In genomic region chr11:4602691-4603441, GRCm38 (mm10) we compare ENCODE assay signal across 9 mouse cellular contexts. TPM values are rescaled to one million over a fixed set of nuclear protein-coding genes. Genes with fewer than 3 reads are reported as not detected.
DNase-seq lines count a peak whose midpoint lies in the region; ATAC-seq and TF ChIP-seq lines count a peak whose summit lies in the region.
"Had no signal": no experiment of that assay in that cellular context is flagged by ENCODE, and none has a peak within 500 bp of the region (broad histone marks: within the 10 kb centered on the region; RNA-seq: fewer than 3 reads in every experiment).

No protein-coding gene starts in this region.

- intact Hi-C loops in gastrocnemius, postnatal 36 days (cut with DNase I): loop anchor here (5.0 kb wide), 1 partner anchor 34 kb away; the partner anchor contains the start of gene Ascc2
- intact Hi-C loops in left cerebral cortex, postnatal 36 days (cut with DNase I): no loop called here

- H3K27ac ChIP-seq in kidney, embryonic 14.5 days (ENCODE audit: low read depth, low read length): no peak overlapping the region
- no peak overlapping the region for H3K27ac ChIP-seq in kidney, adult 2 months (ENCODE audit: insufficient read depth, low read depth, low read length)

- ATAC-seq in kidney, embryonic 14.5 days (ENCODE audit: low FRiP score, low TSS enrichment): no peak
- peak; percentile 24; the same call in 1 of the 2 replicates for ATAC-seq in megakaryocyte progenitor cell, adult 5-6 weeks (replicated peaks; ENCODE audit: poor library complexity)

- TF ChIP-seq CTCF in kidney, adult 2 months (conservative IDR thresholded peaks at IDR 0.05; ENCODE audit: insufficient read depth, insufficient read length, low read depth, low read length): no peak

- H3K4me3 ChIP-seq in kidney, embryonic 14.5 days (ENCODE audit: low read length): no peak overlapping the region
- no peak overlapping the region for H3K4me3 ChIP-seq in kidney, adult 2 months (ENCODE audit: insufficient read depth, low read depth, low read length)

- no peak overlapping the region for H3K4me2 ChIP-seq in kidney, embryonic 14.5 days (replicated peaks; ENCODE audit: low read depth, low read length)

- peak; percentile 29 for DNase-seq in kidney, adult 11 months
- peak; percentile 58 for DNase-seq in adrenal gland, postnatal 14 days
- peak; percentile 6 to 54 for DNase-seq in gastrocnemius, postnatal 36 days
- peak; percentile 43 for DNase-seq in kidney, adult 2 months
- DNase-seq in frontal cortex, postnatal 14 days (ENCODE audit: low spot score in 2 of 2): no peak
- no peak for DNase-seq in left cerebral cortex, postnatal 36 days (ENCODE audit: low spot score in 2 of 2)

- peaks cover 16% of the 10 kb centered on the region; the same call in 1 of the 2 replicates for H3K4me1 ChIP-seq in kidney, embryonic 14.5 days (ENCODE audit: control insufficient read depth, insufficient read depth, low read length)
- H3K4me1 ChIP-seq in kidney, adult 2 months (ENCODE audit: control insufficient read depth, insufficient read depth, low read length): peaks cover 17% of the 10 kb centered on the region

- 31% methylated on average over 12 of the region's 12 CpGs for WGBS in kidney, embryonic 14.5 days
- 38% methylated on average over 12 of the region's 12 CpGs for WGBS in kidney, adult 2 months

- H3K36me3 ChIP-seq in kidney, embryonic 14.5 days (ENCODE audit: control insufficient read depth, insufficient read depth, low read length): no peaks in the 10 kb centered on the region
- no peaks in the 10 kb centered on the region for H3K36me3 ChIP-seq in kidney, adult 2 months (ENCODE audit: control insufficient read depth, insufficient read depth, low read length)

- no peaks in the 10 kb centered on the region for H3K27me3 ChIP-seq in kidney, embryonic 14.5 days (ENCODE audit: control insufficient read depth, insufficient read depth, low read length)
- no peaks in the 10 kb centered on the region for H3K27me3 ChIP-seq in kidney, adult 2 months (replicated peaks; ENCODE audit: control insufficient read depth, insufficient read depth, low read length)

- H3K9me3 ChIP-seq in kidney, embryonic 14.5 days (ENCODE audit: control insufficient read depth, low read length): no peaks in the 10 kb centered on the region

- no peak for TF ChIP-seq POLR2A in kidney, adult 2 months (IDR thresholded peaks at IDR 0.05; ENCODE audit: low read depth, low read length)

- no peak overlapping the region for H3K9ac ChIP-seq in kidney, embryonic 14.5 days (ENCODE audit: low read depth, low read length)

RNA-seq across cellular contexts. Expression of gene Mtmr3, which starts 8.2 kb away (rescaled TPM):
- 13.4 and 26.2 TPM in 2 replicates for polyA plus RNA-seq in kidney, embryonic 14.5 days (2014; fragmentation: Nextera tagmentation; extraction: Ambion mirVana)
- total RNA-seq in adrenal gland, postnatal 14 days (2021): 49.8 and 53.9 TPM in 2 replicates
- 10 to 100 TPM; 42.5 to 43.2 TPM for total RNA-seq in gastrocnemius, postnatal 36 days (2021)
- polyA plus RNA-seq in kidney, adult 2 months (2012; rRNA removed): 30.4 and 31.8 TPM in 2 replicates
- 31.2 and 32.4 TPM in 2 replicates for total RNA-seq in megakaryocyte progenitor cell, adult 5-6 weeks (2015)
- total RNA-seq in megakaryocyte progenitor cell, adult 5-6 weeks (2017): 54.5 and 59.0 TPM in 2 replicates
- 10 to 100 TPM; 69.0 to 73.5 TPM for total RNA-seq in left cerebral cortex, postnatal 36 days (2021)

RNA-seq across cellular contexts. Expression of gene Gm11032, which starts 17.0 kb away (rescaled TPM):
- polyA plus RNA-seq in kidney, embryonic 14.5 days (2014; fragmentation: Nextera tagmentation; extraction: Ambion mirVana): not detected in 2 replicates
- total RNA-seq in adrenal gland, postnatal 14 days (2021): not detected in 2 replicates
- total RNA-seq in gastrocnemius, postnatal 36 days (2021): not detected
- not detected in 2 replicates for polyA plus RNA-seq in kidney, adult 2 months (2012; rRNA removed)
- total RNA-seq in megakaryocyte progenitor cell, adult 5-6 weeks (2015): not detected in 2 replicates
- total RNA-seq in megakaryocyte progenitor cell, adult 5-6 weeks (2017): not detected in 2 replicates
- not detected for total RNA-seq in left cerebral cortex, postnatal 36 days (2021)
- polyA plus RNA-seq: small intestine, adult 2 months had no signal

RNA-seq across cellular contexts. Expression of gene Ascc2, which starts 34.7 kb away (rescaled TPM):
- 20.9 and 36.2 TPM in 2 replicates for polyA plus RNA-seq in kidney, embryonic 14.5 days (2014; fragmentation: Nextera tagmentation; extraction: Ambion mirVana)
- 31.3 and 36.4 TPM in 2 replicates for total RNA-seq in adrenal gland, postnatal 14 days (2021)
- 10 to 100 TPM; 13.3 to 16.1 TPM for total RNA-seq in gastrocnemius, postnatal 36 days (2021)
- polyA plus RNA-seq in kidney, adult 2 months (2012; rRNA removed): 17.7 and 18.0 TPM in 2 replicates
- 15.3 and 19.6 TPM in 2 replicates for total RNA-seq in megakaryocyte progenitor cell, adult 5-6 weeks (2015)
- total RNA-seq in megakaryocyte progenitor cell, adult 5-6 weeks (2017): 16.2 and 23.7 TPM in 2 replicates
- total RNA-seq in left cerebral cortex, postnatal 36 days (2021): 10 to 100 TPM; 15.1 to 21.6 TPM

Comparison
In these comparisons a context has a peak if more than half of its experiments do, and no peak if none do; other contexts are left out.
1. DNase-seq: peak in kidney, adult 11 months (single experiment), adrenal gland, postnatal 14 days (single experiment), gastrocnemius, postnatal 36 days (2 of 2) and kidney, adult 2 months (single experiment); none in frontal cortex, postnatal 14 days (0 of 2) and left cerebral cortex, postnatal 36 days (0 of 2).